Mouse (Mus musculus) lung, postnatal 14 days (tissue): ENCODE measurements at regions not wholly inside any gene's neighbourhood (a gene's known extent, or its start where the extent isn't known, plus 50 kb on each side); places are given as distances from the start of the nearest gene placed in this dataset.

Experiments used
- DNase-seq: peaks from one replicate; pipeline ENCODE4 v3.0.0; 2021

DNA sequence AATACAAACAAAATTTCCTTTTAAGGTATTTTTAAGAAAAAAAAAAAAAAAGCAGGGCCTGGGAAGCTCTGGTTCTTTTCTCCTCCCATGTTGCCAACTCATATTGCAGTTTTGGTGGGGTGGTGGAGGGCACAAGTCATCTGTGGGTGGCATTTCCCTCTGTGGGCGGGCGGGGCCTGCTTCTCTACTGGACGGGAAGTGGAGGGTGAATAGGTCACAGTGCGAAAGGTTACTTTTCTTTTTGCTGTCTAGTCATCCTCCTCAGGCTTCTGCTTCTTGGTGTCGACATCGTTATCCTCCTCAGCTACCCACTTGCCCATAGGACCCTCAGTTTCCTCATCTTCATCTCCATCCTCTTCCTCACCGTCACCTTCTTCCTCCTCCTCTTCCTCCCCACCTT, 55.3 kb upstream of the Plcb1 start:
- DNase-seq, result peak; percentile 13

GRCm38 (mm10) chr2:134726713-134727112, 59.2 kb upstream of the Plcb1 start:
- DNase-seq, result no peak

DNA sequence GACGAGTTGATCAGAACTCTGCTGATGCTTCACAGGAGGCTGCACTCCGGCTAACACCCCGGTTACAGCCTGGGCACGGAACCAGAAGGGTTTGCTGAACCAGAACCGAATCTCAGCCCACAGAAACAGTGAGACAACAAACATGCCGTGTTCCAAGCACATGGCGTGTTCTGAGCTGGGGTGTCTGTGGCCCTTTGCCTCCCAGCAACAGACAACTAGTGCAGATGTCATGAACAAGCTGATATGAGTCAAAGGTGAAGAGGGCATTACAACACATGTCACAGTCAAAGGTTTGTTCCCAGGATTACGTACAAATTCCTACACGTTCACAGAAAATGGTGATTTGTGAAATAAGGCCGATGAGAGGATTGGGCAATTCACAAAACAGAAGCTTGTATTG, 61.8 kb upstream of the Plcb1 start:
- DNase-seq, result peak; percentile 4

DNA sequence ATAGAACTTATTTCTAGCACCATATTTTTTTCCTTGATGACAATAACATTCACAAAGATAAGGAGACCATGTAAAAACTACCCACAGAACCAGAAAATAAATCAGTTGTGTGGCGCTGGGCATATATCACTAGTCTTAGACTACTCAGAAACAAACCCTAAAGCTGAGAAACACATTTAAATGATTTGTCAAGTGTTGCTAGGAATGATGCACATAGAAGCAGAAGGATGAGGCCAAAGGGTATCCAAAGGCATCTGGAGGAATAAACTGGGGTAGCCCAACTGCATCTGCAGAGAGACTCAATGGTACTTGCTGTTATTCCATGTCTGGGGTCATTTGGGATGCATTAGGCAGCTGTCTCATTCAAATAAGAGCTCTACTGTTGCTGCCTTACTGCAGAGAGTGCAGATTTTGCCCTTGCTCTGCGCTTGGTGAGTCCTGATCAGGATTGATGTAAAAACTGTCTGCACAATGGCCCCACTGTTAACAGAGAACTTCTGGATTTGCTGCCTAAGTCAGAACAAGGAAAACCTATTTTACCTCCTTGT, 68.0 kb upstream of the Plcb1 start:
- DNase-seq, result no peak

DNA sequence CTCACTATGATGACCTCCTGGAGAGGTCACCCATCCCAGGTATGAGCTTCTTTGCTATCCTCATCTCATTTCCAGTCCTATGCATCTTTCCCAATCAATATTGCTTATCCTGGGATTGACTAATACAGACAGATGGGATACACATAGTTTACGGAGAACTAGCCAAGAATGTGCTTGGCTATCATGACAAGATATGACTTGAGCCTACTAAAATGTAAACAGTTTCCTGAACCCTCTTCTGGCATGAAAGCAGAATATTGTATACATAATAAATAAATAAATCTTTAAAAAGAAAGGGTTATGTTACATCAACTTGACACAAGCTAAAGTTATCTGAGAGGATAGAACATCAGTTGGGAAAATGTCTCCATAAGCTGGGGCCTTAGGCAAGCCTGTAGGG, 69.3 kb upstream of the Plcb1 start:
- DNase-seq, result no peak

GRCm38 (mm10) chr2:134714001-134714400, 70.1 kb upstream of the Tmx4 start:
- DNase-seq, result no peak

GRCm38 (mm10) chr2:134708754-134709153, 64.8 kb upstream of the Tmx4 start:
- DNase-seq, result no peak

DNA sequence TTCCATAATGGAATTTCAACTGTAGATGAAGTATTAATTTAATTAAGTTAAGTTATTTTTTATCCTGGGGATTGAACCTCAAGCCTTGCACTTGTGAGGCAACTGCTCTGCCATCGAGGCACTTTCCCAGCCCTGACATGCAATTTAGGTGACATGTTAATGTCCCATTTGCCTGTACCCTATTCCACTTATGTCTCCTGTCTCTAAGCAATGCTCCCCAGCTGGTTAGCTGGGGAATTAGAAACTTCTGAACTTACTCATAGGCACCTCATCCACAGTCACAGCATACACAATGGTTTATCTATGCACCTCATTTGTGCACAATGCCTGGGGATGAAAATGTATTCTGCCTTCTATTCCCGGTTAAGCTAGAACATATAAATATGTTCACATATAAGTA, 59.1 kb upstream of the Tmx4 start:
- DNase-seq, result no peak

- no peak for DNase-seq
These were observed 53.5 kb upstream of the Tmx4 start for GRCm38 (mm10) chr2:134697424-134697823.

GRCm38 (mm10) chr2:134696394-134696793, 52.4 kb upstream of the Tmx4 start:
- no peak for DNase-seq
